Mouse (Mus musculus) lung, postnatal 0 days (tissue): ENCODE measurements around the gene Klc2.

Experiments
- CTCF ChIP-seq: IDR thresholded peaks from 2 replicates; pipeline ENCODE4 v1.5.1; 2016; ENCODE audit warnings: antibody characterized with exemption, mild to moderate bottlenecking
- EP300 ChIP-seq: IDR thresholded peaks from 2 replicates; pipeline ENCODE4 v1.6.1; 2016; ENCODE audit warnings: antibody characterized with exemption, mild to moderate bottlenecking, control low read depth

DNA sequence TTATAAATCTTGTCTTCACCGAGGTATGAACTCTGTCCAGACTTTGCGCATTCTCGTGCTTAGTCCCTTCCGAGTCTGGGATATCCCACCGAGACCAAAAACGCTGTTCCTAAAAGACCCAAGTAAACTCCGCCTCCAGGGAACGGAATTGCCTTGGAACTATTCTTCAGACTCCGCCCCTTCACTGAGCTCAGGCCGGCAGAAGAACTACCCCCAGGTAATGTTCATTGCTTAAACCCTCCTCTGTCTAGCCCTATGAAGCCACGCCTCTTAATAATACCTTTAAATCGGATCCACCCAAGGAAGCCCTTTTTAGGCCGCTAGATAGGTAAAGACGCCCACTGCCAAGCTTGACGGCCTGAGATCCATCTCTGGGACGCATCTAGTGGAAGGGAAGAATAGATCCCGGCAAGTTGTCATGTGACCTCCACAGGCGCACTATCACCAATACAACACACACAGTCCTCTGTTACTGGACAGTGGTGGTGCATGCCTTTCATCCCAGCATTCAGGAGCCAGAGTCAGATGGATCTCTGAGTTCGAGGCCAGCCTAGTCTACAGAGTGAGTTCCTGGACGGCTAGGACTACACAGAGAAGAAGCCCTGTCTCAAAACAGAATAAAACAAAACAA is 45.9 kb downstream of the Klc2 start:
- no peak for TF ChIP-seq CTCF
- no peak for TF ChIP-seq EP300
